Mouse (Mus musculus): Measurements from ENCODE around the gene Kmt2c. TPM values are rescaled to one million over a fixed set of nuclear protein-coding genes. Genes with fewer than 3 reads are reported as not detected.
"Not testable (repeated sequence)": the region's sequence is repeated elsewhere in the genome, so short reads cannot be mapped to it uniquely, and the experiment has no call there.

The Kmt2c gene
- polyA plus RNA-seq, 1 experiment from 2014 or later, result 7.2 TPM

DNA sequence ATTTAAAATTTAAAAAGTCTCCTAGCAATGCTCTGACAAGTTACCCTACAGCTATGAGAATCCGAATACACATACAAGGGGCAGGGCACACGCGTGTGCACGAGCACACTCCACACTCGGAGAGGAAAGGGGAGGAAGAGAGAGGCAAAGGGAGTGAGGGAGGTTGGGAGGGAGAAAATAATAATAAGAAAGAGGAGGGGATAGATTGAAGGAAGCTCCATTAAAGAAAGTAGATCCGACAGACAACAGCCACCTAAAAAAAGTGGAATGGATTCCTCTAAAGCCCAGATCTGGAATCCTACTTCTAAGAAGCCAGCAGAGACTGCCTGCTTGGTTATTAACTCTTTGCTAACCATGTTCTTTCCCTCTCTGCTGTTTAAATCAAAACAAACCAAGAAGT, 26.5 kb downstream of the Kmt2c start:
- peak overlapping the region; percentile 78 for H3K9ac ChIP-seq
- peaks cover 15% of the 10 kb centered on the region for H3K4me1 ChIP-seq
- peak overlapping the region; percentile 57 for H3K4me3 ChIP-seq
- H3K27me3 ChIP-seq (replicated peaks), result no peaks in the 10 kb centered on the region
- H3K36me3 ChIP-seq, result no peaks in the 10 kb centered on the region
- H3K9me3 ChIP-seq, result no peaks in the 10 kb centered on the region
- peak overlapping the region; percentile 67 for H3K4me2 ChIP-seq
- 4% methylated on average over 6 of the region's 6 CpGs for WGBS
- H3K27ac ChIP-seq (replicated peaks), result peak overlapping the region; percentile 62
- no peak for ATAC-seq (ENCODE audit: extremely low read depth, insufficient number of reproducible peaks, low FRiP score, low TSS enrichment)

GRCm38 (mm10) chr5:25461956-25462355, 36.6 kb downstream of the Kmt2c start:
- Histone ChIP-seq H3K27ac (replicated peaks) (no peak overlapping the region), H3K4me2 (no peak overlapping the region), H3K27me3 (replicated peaks) (no peaks in the 10 kb centered on the region), H3K9ac (no peak overlapping the region), H3K4me1 (peaks cover 23% of the 10 kb centered on the region), H3K4me3 (no peak overlapping the region), H3K36me3 (no peaks in the 10 kb centered on the region), H3K9me3 (no peaks in the 10 kb centered on the region)
- no peak for ATAC-seq (ENCODE audit: extremely low read depth, insufficient number of reproducible peaks, low FRiP score, low TSS enrichment)
- 79% methylated on average over 1 of the region's 1 CpGs for WGBS

GRCm38 (mm10) chr5:25455432-25455831, 43.2 kb downstream of the Kmt2c start:
- H3K4me1 ChIP-seq, result peaks cover 27% of the 10 kb centered on the region
- not testable (repeated sequence) for H3K9me3 ChIP-seq; H3K36me3 ChIP-seq; H3K9ac ChIP-seq; H3K4me3 ChIP-seq; H3K4me2 ChIP-seq; H3K27ac ChIP-seq (replicated peaks); ATAC-seq (ENCODE audit: extremely low read depth, insufficient number of reproducible peaks, low FRiP score, low TSS enrichment); H3K27me3 ChIP-seq (replicated peaks)

DNA sequence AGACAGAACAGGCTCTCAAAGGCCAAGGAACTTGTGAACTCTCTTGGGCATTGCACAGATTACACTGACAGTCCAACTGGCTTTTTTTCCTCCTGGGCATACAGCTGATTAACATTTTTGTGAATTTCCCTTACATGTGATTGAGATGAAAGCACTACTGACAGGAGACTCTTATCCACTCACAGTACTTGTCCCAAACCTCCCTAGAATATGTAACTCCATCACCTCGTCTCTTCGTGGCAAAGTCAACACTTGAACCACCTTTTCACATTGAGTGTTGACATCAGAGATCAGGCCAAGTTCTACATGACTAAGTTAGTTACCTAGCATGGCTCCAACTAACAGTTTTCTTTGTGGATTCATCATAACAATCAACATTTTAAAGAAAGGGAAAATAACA, 45.9 kb downstream of the Kmt2c start:
- no peak overlapping the region for H3K4me3 ChIP-seq
- no peaks in the 10 kb centered on the region for H3K36me3 ChIP-seq
- no peak for ATAC-seq (ENCODE audit: extremely low read depth, insufficient number of reproducible peaks, low FRiP score, low TSS enrichment)
- 52% methylated on average over 2 of the region's 2 CpGs for WGBS
- H3K4me2 ChIP-seq, result no peak overlapping the region
- H3K9ac ChIP-seq, result no peak overlapping the region
- no peaks in the 10 kb centered on the region for H3K27me3 ChIP-seq (replicated peaks)
- H3K9me3 ChIP-seq, result no peaks in the 10 kb centered on the region
- no peak overlapping the region for H3K27ac ChIP-seq (replicated peaks)
- H3K4me1 ChIP-seq, result peaks cover 32% of the 10 kb centered on the region

DNA sequence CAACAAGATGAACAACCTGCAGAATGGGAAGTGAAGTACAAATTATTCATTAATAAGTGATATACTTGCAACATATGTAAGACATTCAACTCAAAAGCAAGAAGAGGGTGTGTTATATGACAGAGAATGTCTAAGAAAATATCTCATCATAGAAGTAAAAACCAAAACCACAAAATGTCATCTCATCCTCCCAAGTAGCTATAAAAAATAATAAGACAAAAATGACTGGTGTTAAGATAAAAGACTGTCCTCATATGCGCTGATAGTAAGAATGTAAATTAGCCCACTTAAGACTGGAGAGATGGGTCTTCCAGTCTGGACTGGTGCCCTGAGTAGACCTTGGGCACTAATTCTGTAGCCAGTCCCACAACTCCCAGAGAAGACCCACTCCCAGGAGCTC, 61.1 kb downstream of the Kmt2c start:
- no peaks in the 10 kb centered on the region for H3K4me1 ChIP-seq
- WGBS, result 88% methylated on average over 1 of the region's 1 CpGs
- no peak for ATAC-seq (ENCODE audit: extremely low read depth, insufficient number of reproducible peaks, low FRiP score, low TSS enrichment)
- no peak overlapping the region for H3K27ac ChIP-seq (replicated peaks)
- no peak overlapping the region for H3K4me3 ChIP-seq
- H3K36me3 ChIP-seq, result no peaks in the 10 kb centered on the region
- H3K9ac ChIP-seq, result no peak overlapping the region
- H3K27me3 ChIP-seq (replicated peaks), result no peaks in the 10 kb centered on the region
- H3K9me3 ChIP-seq, result no peaks in the 10 kb centered on the region
- no peak overlapping the region for H3K4me2 ChIP-seq

GRCm38 (mm10) chr5:25436081-25436480, 62.5 kb downstream of the Kmt2c start:
- Histone ChIP-seq H3K27ac (replicated peaks) (no peak overlapping the region), H3K9ac (no peak overlapping the region), H3K36me3 (no peaks in the 10 kb centered on the region), H3K4me2 (no peak overlapping the region), H3K4me1 (no peaks in the 10 kb centered on the region), H3K4me3 (no peak overlapping the region), H3K27me3 (replicated peaks) (no peaks in the 10 kb centered on the region), H3K9me3 (no peaks in the 10 kb centered on the region)
- WGBS, result 15% methylated on average over 3 of the region's 3 CpGs
- ATAC-seq (ENCODE audit: extremely low read depth, insufficient number of reproducible peaks, low FRiP score, low TSS enrichment), result no peak

GRCm38 (mm10) chr5:25422576-25422975, 76.0 kb downstream of the Kmt2c start:
- H3K4me3 ChIP-seq, result no peak overlapping the region
- WGBS, result 59% methylated on average over 1 of the region's 1 CpGs
- H3K36me3 ChIP-seq, result no peaks in the 10 kb centered on the region
- no peaks in the 10 kb centered on the region for H3K27me3 ChIP-seq (replicated peaks)
- H3K4me1 ChIP-seq, result no peaks in the 10 kb centered on the region
- H3K9ac ChIP-seq, result no peak overlapping the region
- H3K27ac ChIP-seq (replicated peaks), result no peak overlapping the region
- H3K4me2 ChIP-seq, result no peak overlapping the region
- no peaks in the 10 kb centered on the region for H3K9me3 ChIP-seq
- no peak for ATAC-seq (ENCODE audit: extremely low read depth, insufficient number of reproducible peaks, low FRiP score, low TSS enrichment)

DNA sequence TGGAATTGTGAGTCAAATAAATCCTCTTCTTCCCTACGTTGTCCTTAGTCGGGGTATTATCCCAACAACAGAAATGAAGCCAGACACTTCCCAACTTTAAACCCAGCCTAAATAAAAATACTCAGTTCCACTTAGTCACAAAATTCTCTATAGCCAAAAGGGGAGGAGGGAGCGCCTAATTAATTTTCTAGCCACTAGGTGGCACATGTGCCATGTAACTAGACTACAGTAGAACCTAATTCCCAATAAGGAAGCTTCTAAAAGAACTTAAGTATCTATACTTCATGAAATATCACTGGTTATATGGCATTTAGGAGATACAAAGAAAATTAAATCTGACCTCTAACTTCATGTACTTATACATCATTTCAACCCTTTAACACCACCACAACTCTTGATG, 78.0 kb downstream of the Kmt2c start:
- Histone ChIP-seq H3K27me3 (replicated peaks) (no peaks in the 10 kb centered on the region), H3K27ac (replicated peaks) (no peak overlapping the region), H3K4me1 (no peaks in the 10 kb centered on the region), H3K4me2 (no peak overlapping the region), H3K9me3 (no peaks in the 10 kb centered on the region), H3K9ac (no peak overlapping the region), H3K4me3 (no peak overlapping the region), H3K36me3 (no peaks in the 10 kb centered on the region)
- ATAC-seq (ENCODE audit: extremely low read depth, insufficient number of reproducible peaks, low FRiP score, low TSS enrichment), result no peak
- 36% methylated on average over 3 of the region's 3 CpGs for WGBS

DNA sequence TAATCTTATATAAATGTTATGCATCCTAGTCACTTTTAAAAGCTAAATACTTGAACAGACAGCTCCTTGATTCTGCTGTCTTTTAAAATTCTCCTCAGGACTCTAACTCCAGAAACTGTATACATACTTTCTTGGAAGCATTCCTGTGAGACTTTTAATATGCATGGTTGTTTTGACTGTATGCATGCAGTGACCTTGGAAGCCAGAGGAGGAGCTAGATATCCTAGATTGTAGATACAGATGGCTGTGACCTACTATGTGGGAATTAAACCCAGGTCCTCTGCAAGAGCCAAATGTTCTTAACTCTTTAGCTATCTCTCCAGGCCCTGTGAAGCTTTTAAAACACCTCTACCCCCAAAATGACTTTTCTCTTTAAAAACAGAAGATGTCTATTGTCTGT, 83.2 kb downstream of the Kmt2c start:
- no peak for ATAC-seq (ENCODE audit: extremely low read depth, insufficient number of reproducible peaks, low FRiP score, low TSS enrichment)
- Histone ChIP-seq H3K27me3 (replicated peaks) (no peaks in the 10 kb centered on the region), H3K36me3 (peaks cover 7% of the 10 kb centered on the region), H3K9ac (no peak overlapping the region), H3K4me1 (no peaks in the 10 kb centered on the region), H3K4me3 (no peak overlapping the region), H3K4me2 (no peak overlapping the region), H3K27ac (replicated peaks) (no peak overlapping the region), H3K9me3 (no peaks in the 10 kb centered on the region)

DNA sequence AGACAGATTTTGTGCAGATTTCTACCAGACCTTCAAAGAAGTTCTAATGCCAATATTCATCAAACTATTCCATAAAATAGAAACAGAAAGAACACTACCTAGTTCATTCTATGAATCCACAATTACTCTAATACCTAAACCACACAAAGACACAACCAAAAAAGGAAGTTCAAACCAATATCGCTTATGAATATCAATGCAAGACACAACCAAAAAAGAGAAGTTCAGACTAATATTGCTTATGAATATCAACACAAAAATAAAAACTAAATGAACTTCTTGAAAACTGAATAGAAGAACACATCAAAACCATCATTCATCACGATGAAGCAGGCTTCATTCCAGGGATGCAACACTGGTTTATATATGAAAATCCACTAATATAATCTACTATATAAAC, 101.9 kb downstream of the Kmt2c start:
- Histone ChIP-seq H3K4me2 (no peak overlapping the region), H3K9me3 (no peaks in the 10 kb centered on the region), H3K4me3 (no peak overlapping the region), H3K27ac (replicated peaks) (no peak overlapping the region), H3K36me3 (peaks cover 30% of the 10 kb centered on the region), H3K4me1 (peaks cover under 1% of the 10 kb centered on the region; the same call in 1 of the 2 replicates), H3K9ac (no peak overlapping the region), H3K27me3 (replicated peaks) (no peaks in the 10 kb centered on the region)
- ATAC-seq (ENCODE audit: extremely low read depth, insufficient number of reproducible peaks, low FRiP score, low TSS enrichment), result no peak
- WGBS, result 84% methylated on average over 2 of the region's 2 CpGs

GRCm38 (mm10) chr5:25392655-25393054, 105.9 kb downstream of the Kmt2c start:
- Histone ChIP-seq H3K27ac (replicated peaks) (no peak overlapping the region), H3K4me1 (peaks cover 4% of the 10 kb centered on the region), H3K9me3 (no peaks in the 10 kb centered on the region), H3K36me3 (peaks cover 8% of the 10 kb centered on the region), H3K27me3 (replicated peaks) (no peaks in the 10 kb centered on the region), H3K4me3 (no peak overlapping the region), H3K4me2 (no peak overlapping the region), H3K9ac (no peak overlapping the region)
- ATAC-seq (ENCODE audit: extremely low read depth, insufficient number of reproducible peaks, low FRiP score, low TSS enrichment), result no peak
- WGBS, result 70% methylated on average over 2 of the region's 2 CpGs

GRCm38 (mm10) chr5:25383581-25383980, 115.0 kb downstream of the Kmt2c start:
- ATAC-seq (ENCODE audit: extremely low read depth, insufficient number of reproducible peaks, low FRiP score, low TSS enrichment), result no peak
- Histone ChIP-seq H3K4me3 (no peak overlapping the region), H3K4me1 (peaks cover 9% of the 10 kb centered on the region), H3K27me3 (replicated peaks) (no peaks in the 10 kb centered on the region), H3K4me2 (no peak overlapping the region), H3K9me3 (no peaks in the 10 kb centered on the region), H3K27ac (replicated peaks) (peak overlapping the region; percentile 32; the same call in 1 of the 2 replicates), H3K9ac (no peak overlapping the region), H3K36me3 (peaks cover 24% of the 10 kb centered on the region)
- 72% methylated on average over 11 of the region's 11 CpGs for WGBS

DNA sequence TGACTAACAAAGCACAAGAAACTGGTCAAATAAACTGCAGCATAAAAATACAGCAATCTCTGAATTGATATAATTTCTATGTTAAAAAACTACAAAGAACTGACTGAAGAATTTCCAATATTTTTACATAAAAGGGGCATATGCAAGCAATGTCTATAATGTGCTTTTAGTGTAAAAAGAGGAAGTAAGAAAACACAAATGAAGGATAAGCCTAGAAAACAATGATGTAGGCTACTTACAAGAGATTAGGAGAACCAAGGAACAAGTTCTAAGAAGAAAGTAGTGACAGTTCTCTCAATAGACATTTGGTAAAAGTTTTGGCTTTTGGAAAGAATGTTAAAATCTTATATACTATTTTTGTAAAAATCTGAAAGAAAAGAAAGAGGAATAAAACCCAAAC, 119.4 kb downstream of the Kmt2c start:
- no peak overlapping the region for H3K4me2 ChIP-seq
- H3K9me3 ChIP-seq, result no peaks in the 10 kb centered on the region
- no peak overlapping the region for H3K4me3 ChIP-seq
- H3K27ac ChIP-seq (replicated peaks), result no peak overlapping the region
- H3K9ac ChIP-seq, result no peak overlapping the region
- H3K4me1 ChIP-seq, result peaks cover 9% of the 10 kb centered on the region
- ATAC-seq (ENCODE audit: extremely low read depth, insufficient number of reproducible peaks, low FRiP score, low TSS enrichment), result no peak
- H3K36me3 ChIP-seq, result peaks cover 9% of the 10 kb centered on the region
- no peaks in the 10 kb centered on the region for H3K27me3 ChIP-seq (replicated peaks)

Measured in heart, embryonic 13.5 days (tissue).